Mouse (Mus musculus): ENCODE results near the gene F3. TPM values are rescaled to one million over a fixed set of nuclear protein-coding genes. Genes with fewer than 3 reads are reported as not detected.

F3 gene
- 8.2 and 8.4 TPM in 2 replicates for polyA plus RNA-seq (2015; fragmentation: Nextera tagmentation; extraction: Ambion mirVana)

- peak within 1 kb of the TSS; percentile 69 for H3K27ac ChIP-seq (replicated peaks)
- under 1% methylated on average over 62 of the region's 73 CpGs for WGBS
Measured at GRCm38 (mm10) chr3:121722971-121723844, at the start of gene F3. Gene F3 (plus strand): TSS chr3:121723537.

GRCm38 (mm10) chr3:121678935-121679334 lies 44.4 kb upstream of the F3 start:
- H3K9me3 ChIP-seq, result no peaks in the 10 kb centered on the region
- no peak overlapping the region for H3K4me3 ChIP-seq
- H3K27ac ChIP-seq (replicated peaks), result no peak overlapping the region
- no peak overlapping the region for H3K9ac ChIP-seq
- no peaks in the 10 kb centered on the region for H3K36me3 ChIP-seq
- no peaks in the 10 kb centered on the region for H3K4me1 ChIP-seq (replicated peaks)
- no peak overlapping the region for H3K4me2 ChIP-seq
- ATAC-seq (ENCODE audit: low FRiP score, low read depth), result no peak
- WGBS, result 55% methylated on average over 4 of the region's 4 CpGs
- no peaks in the 10 kb centered on the region for H3K27me3 ChIP-seq

More at GRCm38 (mm10) chr3:121722971-121723844, at the start of gene F3:
- no peaks in the 10 kb centered on the region for H3K27me3 ChIP-seq
- H3K4me1 ChIP-seq (replicated peaks), result peaks cover 34% of the 10 kb centered on the region
- no peaks in the 10 kb centered on the region for H3K36me3 ChIP-seq
- H3K9me3 ChIP-seq, result no peaks in the 10 kb centered on the region
- peak; percentile 82 for ATAC-seq (ENCODE audit: low FRiP score, low read depth)
- peak within 1 kb of the TSS; percentile 61 for H3K9ac ChIP-seq
- H3K4me2 ChIP-seq, result peak within 1 kb of the TSS; percentile 85
- peak within 1 kb of the TSS; percentile 73 for H3K4me3 ChIP-seq

DNA sequence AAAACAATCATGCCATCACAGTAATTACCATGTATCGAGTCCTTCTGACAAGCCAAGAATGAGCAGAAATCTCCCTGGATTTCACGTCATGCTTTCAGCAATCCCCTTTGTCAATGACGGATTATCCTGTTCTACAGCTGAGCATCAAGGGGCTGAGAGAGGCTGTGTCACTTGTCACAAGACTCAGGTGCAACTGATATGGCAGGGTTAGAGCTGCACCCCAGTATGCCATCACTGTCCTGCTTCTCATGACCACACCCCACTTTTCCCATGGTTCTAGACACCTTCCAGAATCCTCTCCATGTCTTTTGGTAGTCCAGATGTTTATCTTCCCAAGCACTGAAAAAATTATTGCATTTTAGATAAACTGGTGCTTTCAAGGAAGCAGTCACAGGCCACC lies 43.9 kb upstream of the F3 start:
- H3K9me3 ChIP-seq, result no peaks in the 10 kb centered on the region
- H3K36me3 ChIP-seq, result no peaks in the 10 kb centered on the region
- no peak for ATAC-seq (ENCODE audit: low FRiP score, low read depth)
- H3K4me2 ChIP-seq, result no peak overlapping the region
- no peaks in the 10 kb centered on the region for H3K27me3 ChIP-seq
- WGBS, result 45% methylated on average over 3 of the region's 3 CpGs
- H3K9ac ChIP-seq, result no peak overlapping the region
- no peak overlapping the region for H3K4me3 ChIP-seq
- H3K4me1 ChIP-seq (replicated peaks), result no peaks in the 10 kb centered on the region
- H3K27ac ChIP-seq (replicated peaks), result no peak overlapping the region

DNA sequence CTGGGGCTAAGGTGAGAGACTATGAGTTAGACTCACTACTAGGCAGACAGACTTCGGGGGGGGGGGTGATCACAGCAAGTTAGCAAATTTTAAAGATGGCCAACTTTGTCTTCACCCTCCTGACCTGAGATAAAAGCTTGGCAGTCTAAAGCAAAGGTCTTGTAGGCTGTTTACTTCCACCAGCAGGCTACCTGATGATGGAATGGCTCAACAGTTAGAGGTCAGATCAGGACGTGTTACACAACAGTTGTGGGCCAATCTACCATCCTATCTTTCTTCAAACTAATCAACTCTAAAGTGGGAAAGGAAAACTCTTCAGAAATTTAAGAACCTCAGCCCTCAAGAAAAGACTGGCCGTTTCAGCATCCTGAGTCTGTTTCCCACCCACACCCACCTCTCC lies 43.1 kb upstream of the F3 start:
- H3K4me3 ChIP-seq, result no peak overlapping the region
- H3K9me3 ChIP-seq, result no peaks in the 10 kb centered on the region
- no peaks in the 10 kb centered on the region for H3K27me3 ChIP-seq
- H3K4me1 ChIP-seq (replicated peaks), result no peaks in the 10 kb centered on the region
- H3K27ac ChIP-seq (replicated peaks), result no peak overlapping the region
- no peak overlapping the region for H3K4me2 ChIP-seq
- 84% methylated on average over 3 of the region's 3 CpGs for WGBS
- no peak for ATAC-seq (ENCODE audit: low FRiP score, low read depth)
- H3K36me3 ChIP-seq, result no peaks in the 10 kb centered on the region
- no peak overlapping the region for H3K9ac ChIP-seq

DNA sequence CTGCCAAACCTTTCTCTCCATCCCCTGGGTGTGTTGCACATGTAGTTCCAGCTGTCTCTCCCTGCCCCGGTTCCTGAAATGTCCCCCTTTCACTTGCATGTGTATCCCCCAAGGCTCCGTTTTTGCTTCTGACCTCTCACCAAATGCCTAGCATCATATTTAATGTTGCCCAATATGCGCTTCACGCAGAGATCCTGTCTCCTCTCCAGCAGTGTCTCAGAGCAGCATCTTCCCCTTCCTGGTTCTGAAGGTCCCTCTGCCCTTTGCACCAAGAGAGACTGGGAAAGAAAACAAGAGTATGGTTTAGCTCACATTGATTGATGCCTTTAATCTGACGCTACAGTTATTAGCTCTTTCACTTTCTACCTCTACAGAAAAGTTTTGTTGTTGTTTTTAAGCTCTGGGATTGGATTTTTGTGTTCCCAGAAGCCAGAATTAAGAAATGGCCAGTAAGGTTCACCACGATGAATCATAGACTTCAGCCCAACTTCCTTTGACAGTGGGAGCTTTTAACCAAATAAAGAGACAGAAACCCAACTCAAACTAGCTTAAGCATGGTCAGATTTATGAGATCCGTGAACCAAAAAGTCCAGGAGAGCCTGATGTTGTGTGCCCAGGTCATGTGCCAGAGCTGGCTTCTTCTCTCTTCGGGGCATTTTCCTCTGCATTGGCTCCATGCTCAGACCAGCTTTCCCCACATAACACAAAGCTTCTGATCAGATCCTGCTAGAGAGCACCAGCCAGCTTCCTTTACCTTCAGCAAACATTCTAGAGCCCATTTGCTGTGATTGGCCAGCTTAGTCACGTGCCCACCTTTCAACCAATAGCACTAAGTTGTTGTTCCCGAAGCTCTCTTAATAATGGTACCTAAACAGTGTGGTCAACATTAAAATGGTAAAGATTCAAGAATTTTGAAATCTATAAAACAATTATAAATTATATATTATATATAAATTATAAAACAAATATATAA lies 40.6 kb upstream of the F3 start:
- no peak overlapping the region for H3K9ac ChIP-seq
- H3K9me3 ChIP-seq, result no peaks in the 10 kb centered on the region
- no peaks in the 10 kb centered on the region for H3K27me3 ChIP-seq
- no peak overlapping the region for H3K4me3 ChIP-seq
- no peak overlapping the region for H3K27ac ChIP-seq (replicated peaks)
- no peaks in the 10 kb centered on the region for H3K36me3 ChIP-seq
- 88% methylated on average over 10 of the region's 10 CpGs for WGBS
- H3K4me2 ChIP-seq, result no peak overlapping the region
- ATAC-seq (ENCODE audit: low FRiP score, low read depth), result no peak
- no peaks in the 10 kb centered on the region; the same call in 1 of the 2 replicates for H3K4me1 ChIP-seq (replicated peaks)

DNA sequence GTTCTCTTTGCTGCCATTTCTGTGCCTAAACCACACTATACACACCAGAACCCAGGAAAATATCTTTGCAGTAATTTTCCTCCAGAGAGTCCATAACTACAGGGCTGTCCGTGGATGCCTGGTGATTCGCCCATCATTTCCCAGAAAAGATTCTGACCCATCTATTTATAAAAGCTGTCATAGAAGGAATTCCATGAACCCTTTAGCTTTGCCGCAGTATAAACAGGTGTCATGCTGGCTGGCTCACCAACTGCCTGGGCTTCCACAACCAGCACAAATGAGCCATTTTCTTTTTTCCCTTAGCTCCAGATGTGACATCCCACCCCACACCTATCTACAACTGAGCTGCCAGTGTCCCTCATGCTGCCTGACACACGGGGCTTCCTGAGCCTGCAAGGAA lies 38.8 kb upstream of the F3 start:
- no peak for ATAC-seq (ENCODE audit: low FRiP score, low read depth)
- no peaks in the 10 kb centered on the region for H3K36me3 ChIP-seq
- WGBS, result 73% methylated on average over 4 of the region's 4 CpGs

DNA sequence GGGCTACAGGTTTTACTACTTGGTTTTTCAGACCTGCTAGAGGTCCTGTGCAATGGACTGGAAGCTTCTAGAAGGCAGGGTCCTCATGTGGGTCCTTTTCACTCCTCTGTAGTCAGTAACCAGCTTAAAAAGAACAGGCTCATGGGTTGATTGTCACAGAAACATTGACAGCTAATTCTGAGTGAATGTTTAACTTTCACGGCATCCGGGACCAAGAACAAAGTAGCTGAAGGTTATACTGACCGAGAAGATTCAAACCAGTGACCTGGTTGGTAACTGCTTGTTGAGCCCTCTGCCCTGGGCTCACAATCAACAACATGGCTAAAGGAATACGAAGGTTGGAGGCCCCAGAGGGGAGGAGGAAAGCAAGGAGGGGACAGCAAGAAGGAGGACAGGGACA lies 38.4 kb upstream of the F3 start:
- H3K4me2 ChIP-seq, result no peak overlapping the region
- no peaks in the 10 kb centered on the region for H3K36me3 ChIP-seq
- no peak overlapping the region for H3K27ac ChIP-seq (replicated peaks)
- no peak overlapping the region for H3K4me3 ChIP-seq
- H3K9ac ChIP-seq, result no peak overlapping the region
- no peaks in the 10 kb centered on the region for H3K9me3 ChIP-seq
- WGBS, result 72% methylated on average over 4 of the region's 4 CpGs
- no peak for ATAC-seq (ENCODE audit: low FRiP score, low read depth)
- no peaks in the 10 kb centered on the region; the same call in 1 of the 2 replicates for H3K4me1 ChIP-seq (replicated peaks)
- no peaks in the 10 kb centered on the region for H3K27me3 ChIP-seq

More for the DNA sequence above, 38.8 kb upstream of the F3 start:
- no peak overlapping the region for H3K9ac ChIP-seq
- no peaks in the 10 kb centered on the region; the same call in 1 of the 2 replicates for H3K4me1 ChIP-seq (replicated peaks)
- no peaks in the 10 kb centered on the region for H3K27me3 ChIP-seq
- H3K4me2 ChIP-seq, result no peak overlapping the region
- no peak overlapping the region for H3K27ac ChIP-seq (replicated peaks)
- no peak overlapping the region for H3K4me3 ChIP-seq
- H3K9me3 ChIP-seq, result no peaks in the 10 kb centered on the region

- H3K36me3 ChIP-seq, result no peaks in the 10 kb centered on the region
- no peaks in the 10 kb centered on the region for H3K9me3 ChIP-seq
- H3K9ac ChIP-seq, result no peak overlapping the region
- H3K27me3 ChIP-seq, result no peaks in the 10 kb centered on the region
- no peak overlapping the region for H3K4me2 ChIP-seq
- no peak overlapping the region for H3K4me3 ChIP-seq
- no peak overlapping the region for H3K27ac ChIP-seq (replicated peaks)
- H3K4me1 ChIP-seq (replicated peaks), result no peaks in the 10 kb centered on the region; the same call in 1 of the 2 replicates
- no peak for ATAC-seq (ENCODE audit: low FRiP score, low read depth)
- WGBS, result 75% methylated on average over 1 of the region's 1 CpGs
Measured at GRCm38 (mm10) chr3:121685985-121686384, 37.4 kb upstream of the F3 start.

GRCm38 (mm10) chr3:121686408-121686911 lies 36.9 kb upstream of the F3 start:
- no peaks in the 10 kb centered on the region for H3K27me3 ChIP-seq
- 0 out of 2 replicates have a peak, but pooled peaks have one; percentile 23 for ATAC-seq (ENCODE audit: low FRiP score, low read depth)
- H3K27ac ChIP-seq (replicated peaks), result no peak overlapping the region
- no peaks in the 10 kb centered on the region for H3K36me3 ChIP-seq
- H3K4me3 ChIP-seq, result no peak overlapping the region
- WGBS, result 58% methylated on average over 4 of the region's 4 CpGs
- no peaks in the 10 kb centered on the region; the same call in 1 of the 2 replicates for H3K4me1 ChIP-seq (replicated peaks)
- H3K4me2 ChIP-seq, result no peak overlapping the region
- H3K9me3 ChIP-seq, result no peaks in the 10 kb centered on the region
- no peak overlapping the region for H3K9ac ChIP-seq

GRCm38 (mm10) chr3:121687741-121688140 lies 35.6 kb upstream of the F3 start:
- Histone ChIP-seq H3K4me3 (no peak overlapping the region), H3K9ac (no peak overlapping the region), H3K36me3 (no peaks in the 10 kb centered on the region), H3K4me2 (no peak overlapping the region), H3K27me3 (no peaks in the 10 kb centered on the region), H3K9me3 (no peaks in the 10 kb centered on the region), H3K27ac (replicated peaks) (no peak overlapping the region), H3K4me1 (replicated peaks) (no peaks in the 10 kb centered on the region; the same call in 1 of the 2 replicates)
- no peak for ATAC-seq (ENCODE audit: low FRiP score, low read depth)
- 89% methylated on average over 3 of the region's 3 CpGs for WGBS

DNA sequence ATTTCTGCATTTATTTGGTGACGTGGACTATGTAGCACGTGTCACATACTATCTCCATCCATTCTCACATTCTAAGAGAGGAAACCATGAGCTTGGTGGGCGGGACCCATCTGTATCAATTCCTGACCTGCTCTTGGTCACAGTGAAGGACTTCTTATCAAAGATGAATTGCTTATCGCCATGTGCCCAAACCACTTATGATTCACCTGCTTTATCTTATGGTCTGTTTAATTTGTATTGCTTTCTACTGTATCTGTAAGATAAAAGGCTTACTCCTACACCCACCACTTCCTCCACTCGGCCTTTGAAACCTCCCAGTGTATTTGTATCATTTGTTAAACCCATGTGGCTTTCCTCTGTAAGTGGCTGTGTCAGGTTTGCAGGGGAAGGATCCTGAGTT lies 34.3 kb upstream of the F3 start:
- no peak for ATAC-seq (ENCODE audit: low FRiP score, low read depth)
- WGBS, result 91% methylated on average over 5 of the region's 5 CpGs
- H3K9me3 ChIP-seq, result no peaks in the 10 kb centered on the region
- no peak overlapping the region for H3K9ac ChIP-seq
- no peaks in the 10 kb centered on the region for H3K36me3 ChIP-seq
- H3K4me2 ChIP-seq, result no peak overlapping the region
- no peak overlapping the region for H3K4me3 ChIP-seq
- H3K27ac ChIP-seq (replicated peaks), result no peak overlapping the region
- no peaks in the 10 kb centered on the region for H3K27me3 ChIP-seq
- no peaks in the 10 kb centered on the region; the same call in 1 of the 2 replicates for H3K4me1 ChIP-seq (replicated peaks)
